Mouse (Mus musculus) forebrain, embryonic 13.5 days (tissue): ENCODE measurements around the gene Pi4kb. TPM values are rescaled to one million over a fixed set of nuclear protein-coding genes. Genes with fewer than 3 reads are reported as not detected.
A peak's percentile ranks its signal among the peaks of the same experiment; 100 is the strongest.
"Not testable (repeated sequence)": the region's sequence is repeated elsewhere in the genome, so short reads cannot be mapped to it uniquely, and the experiment has no call there.

Source experiments
- ATAC-seq: fragments of 200-750 bp; cut with Nextera tagmentation; 2 replicates; pipeline ENCODE4 v1.8.0; 2017
- H3K27ac ChIP-seq: fragments of 300-500 bp; sonication (generic); 2 replicates; pipeline ENCODE4 v1.5.1; 2015; ENCODE audit warnings: inconsistent platforms, mild to moderate bottlenecking, moderate library complexity
- H3K27me3 ChIP-seq: fragments of 300-500 bp; sonication (generic); 2 replicates; pipeline ENCODE4 v1.6.1; 2015; ENCODE audit warnings: mild to moderate bottlenecking, inconsistent platforms
- H3K36me3 ChIP-seq: fragments of 300-500 bp; sonication (generic); 2 replicates; pipeline ENCODE4 v1.6.1; 2015; ENCODE audit warnings: mild to moderate bottlenecking, inconsistent platforms; ENCODE audit not compliant: poor library complexity, severe bottlenecking
- H3K4me1 ChIP-seq: fragments of 300-500 bp; sonication (generic); 2 replicates; pipeline ENCODE4 v1.6.1; 2015; ENCODE audit warnings: inconsistent platforms
- H3K4me2 ChIP-seq: fragments of 300-500 bp; sonication (generic); 2 replicates; pipeline ENCODE4 v1.6.1; 2015; ENCODE audit warnings: inconsistent platforms, mild to moderate bottlenecking, moderate library complexity
- H3K4me3 ChIP-seq: fragments of 300-500 bp; sonication (generic); 2 replicates; pipeline ENCODE4 v1.5.1; 2015; ENCODE audit warnings: mild to moderate bottlenecking, inconsistent platforms
- H3K9ac ChIP-seq: fragments of 300-500 bp; sonication (generic); 2 replicates; pipeline ENCODE4 v1.6.1; 2015; ENCODE audit warnings: mild to moderate bottlenecking, inconsistent platforms
- H3K9me3 ChIP-seq: fragments of 300-500 bp; sonication (generic); replicated peaks from 2 replicates; pipeline ENCODE4 v1.6.1; 2016; ENCODE audit warnings: inconsistent platforms
- WGBS: fragments of 180-500 bp; shearing (Covaris S2); methylation state at CpG from one replicate; pipeline ENCODE4 v1.1.7; 2015; 5-methylcytosine and 5-hydroxymethylcytosine counted together
- polyA plus RNA-seq: library from polyadenylated mRNA; unstranded; fragments of >200 nt; fragmentation: Nextera tagmentation; extraction: Ambion mirVana; gene quantifications from 2 replicates; pipeline ENCODE4 v1.2.1, GENCODE M21; 2015

The Pi4kb gene
- polyA plus RNA-seq, 1 experiment from 2014 or later: 23.6 TPM

GRCm38 (mm10) chr3:95005651-95006050 is 31.1 kb downstream of the Pi4kb start:
- no peak overlapping the region for H3K9ac ChIP-seq
- H3K4me1 ChIP-seq: peaks cover 19% of the 10 kb centered on the region; the same call in 1 of the 2 replicates
- H3K27me3 ChIP-seq: no peaks in the 10 kb centered on the region
- no peak for ATAC-seq
- 97% methylated on average over 3 of the region's 3 CpGs for WGBS
- no peaks in the 10 kb centered on the region for H3K9me3 ChIP-seq
- peaks cover 95% of the 10 kb centered on the region for H3K36me3 ChIP-seq
- no peak overlapping the region for H3K4me2 ChIP-seq
- no peak overlapping the region for H3K4me3 ChIP-seq
- H3K27ac ChIP-seq: no peak overlapping the region

- Histone ChIP-seq H3K4me3 (no peak overlapping the region), H3K9ac (no peak overlapping the region), H3K9me3 (no peaks in the 10 kb centered on the region), H3K4me2 (no peak overlapping the region), H3K36me3 (peaks cover 94% of the 10 kb centered on the region), H3K27ac (0 out of 2 replicates have a peak overlapping the region, but pooled peaks have one; percentile 53), H3K27me3 (no peaks in the 10 kb centered on the region), H3K4me1 (peaks cover 15% of the 10 kb centered on the region; the same call in 1 of the 2 replicates)
- 0 out of 2 replicates have a peak, but pooled peaks have one; percentile 6 for ATAC-seq
- WGBS: 88% methylated on average over 9 of the region's 9 CpGs
These were observed 33.2 kb downstream of the Pi4kb start for GRCm38 (mm10) chr3:95007706-95008105.

- H3K27ac ChIP-seq: no peak overlapping the region
- WGBS: 88% methylated on average over 7 of the region's 7 CpGs
- H3K4me3 ChIP-seq: no peak overlapping the region
- H3K9ac ChIP-seq: no peak overlapping the region
- no peak overlapping the region for H3K4me2 ChIP-seq
- no peaks in the 10 kb centered on the region for H3K9me3 ChIP-seq
- no peaks in the 10 kb centered on the region for H3K27me3 ChIP-seq
- peaks cover 70% of the 10 kb centered on the region for H3K36me3 ChIP-seq
- H3K4me1 ChIP-seq: peaks cover 32% of the 10 kb centered on the region
- no peak for ATAC-seq
These were observed 35.9 kb downstream of the Pi4kb start for GRCm38 (mm10) chr3:95010396-95010795.

- peak overlapping the region; percentile 82 for H3K4me3 ChIP-seq
- no peak for ATAC-seq
These were observed 38.5 kb downstream of the Pi4kb start for GRCm38 (mm10) chr3:95012982-95013381.

GRCm38 (mm10) chr3:95013699-95014427 is 39.3 kb downstream of the Pi4kb start:
- peak overlapping the region; percentile 96 for H3K4me2 ChIP-seq
- ATAC-seq: no peak
- no peak overlapping the region; the same call in 1 of the 2 replicates for H3K27ac ChIP-seq
- H3K9ac ChIP-seq: peak overlapping the region; percentile 86
- no peaks in the 10 kb centered on the region for H3K27me3 ChIP-seq
- H3K4me3 ChIP-seq: peak overlapping the region; percentile 82
- H3K4me1 ChIP-seq: peaks cover 27% of the 10 kb centered on the region
- peaks cover 36% of the 10 kb centered on the region for H3K36me3 ChIP-seq
- WGBS: 9% methylated on average over 13 of the region's 13 CpGs
- H3K9me3 ChIP-seq: no peaks in the 10 kb centered on the region

More at GRCm38 (mm10) chr3:95012982-95013381, 38.5 kb downstream of the Pi4kb start:
- Histone ChIP-seq H3K36me3 (peaks cover 45% of the 10 kb centered on the region), H3K27ac (no peak overlapping the region), H3K4me1 (peaks cover 27% of the 10 kb centered on the region), H3K9ac (peak overlapping the region; percentile 86; the same call in 1 of the 2 replicates), H3K9me3 (no peaks in the 10 kb centered on the region), H3K27me3 (no peaks in the 10 kb centered on the region), H3K4me2 (peak overlapping the region; percentile 96)
- 89% methylated on average over 3 of the region's 3 CpGs for WGBS

GRCm38 (mm10) chr3:95014428-95015151 is 40.1 kb downstream of the Pi4kb start:
- peak; percentile 1 for ATAC-seq
- peaks cover 27% of the 10 kb centered on the region for H3K4me1 ChIP-seq
- no peaks in the 10 kb centered on the region for H3K27me3 ChIP-seq
- peak overlapping the region; percentile 86 for H3K9ac ChIP-seq
- under 1% methylated on average over 31 of the region's 44 CpGs for WGBS
- H3K27ac ChIP-seq: peak overlapping the region; percentile 76
- peak overlapping the region; percentile 96 for H3K4me2 ChIP-seq
- no peaks in the 10 kb centered on the region for H3K9me3 ChIP-seq
- peaks cover 29% of the 10 kb centered on the region for H3K36me3 ChIP-seq
- H3K4me3 ChIP-seq: peak overlapping the region; percentile 82

GRCm38 (mm10) chr3:95015337-95015872 is 40.9 kb downstream of the Pi4kb start, which contains the start of gene Zfp687:
TSS of gene Zfp687 (minus strand) at chr3:95015448.
- under 1% methylated on average over 35 of the region's 37 CpGs for WGBS
- Histone ChIP-seq H3K27me3 (no peaks in the 10 kb centered on the region), H3K27ac (peak within 1 kb of the TSS; percentile 94), H3K36me3 (peaks cover 21% of the 10 kb centered on the region), H3K4me3 (peak within 1 kb of the TSS; percentile 82), H3K4me1 (peaks cover 27% of the 10 kb centered on the region), H3K9ac (peak within 1 kb of the TSS; percentile 86), H3K9me3 (no peaks in the 10 kb centered on the region), H3K4me2 (peak within 1 kb of the TSS; percentile 96)
- peak; percentile 99 for ATAC-seq

- peak overlapping the region; percentile 82 for H3K4me3 ChIP-seq
- H3K27me3 ChIP-seq: no peaks in the 10 kb centered on the region
- peak overlapping the region; percentile 83 for H3K4me2 ChIP-seq
- WGBS: 0% methylated on average over 40 of the region's 40 CpGs
- peak; percentile 68 for ATAC-seq
- peak overlapping the region; percentile 94 for H3K27ac ChIP-seq
- H3K9ac ChIP-seq: peak overlapping the region; percentile 71
- no peaks in the 10 kb centered on the region for H3K9me3 ChIP-seq
- peaks cover 27% of the 10 kb centered on the region for H3K4me1 ChIP-seq
- H3K36me3 ChIP-seq: peaks cover 15% of the 10 kb centered on the region
These were observed 41.5 kb downstream of the Pi4kb start for GRCm38 (mm10) chr3:95015891-95016531.

- Histone ChIP-seq H3K27me3 (no peaks in the 10 kb centered on the region), H3K36me3 (peaks cover 9% of the 10 kb centered on the region), H3K4me2 (peak overlapping the region; percentile 83), H3K9ac (peak overlapping the region; percentile 71), H3K27ac (peak overlapping the region; percentile 94), H3K4me3 (peak overlapping the region; percentile 82), H3K9me3 (no peaks in the 10 kb centered on the region), H3K4me1 (peaks cover 27% of the 10 kb centered on the region)
- WGBS: 4% methylated on average over 21 of the region's 21 CpGs
- no peak for ATAC-seq
These were observed 42.1 kb downstream of the Pi4kb start for GRCm38 (mm10) chr3:95016532-95017056.

GRCm38 (mm10) chr3:95018741-95019140 is 44.2 kb downstream of the Pi4kb start:
- Histone ChIP-seq H3K27ac (no peak overlapping the region), H3K9ac (no peak overlapping the region), H3K27me3 (no peaks in the 10 kb centered on the region), H3K36me3 (no peaks in the 10 kb centered on the region), H3K4me3 (no peak overlapping the region), H3K4me2 (no peak overlapping the region), H3K4me1 (peaks cover 16% of the 10 kb centered on the region), H3K9me3 (no peaks in the 10 kb centered on the region)
- WGBS: 87% methylated on average over 2 of the region's 2 CpGs
- ATAC-seq: no peak

GRCm38 (mm10) chr3:95020956-95021355 is 46.4 kb downstream of the Pi4kb start:
- H3K4me1 ChIP-seq: peaks cover 18% of the 10 kb centered on the region
- not testable (repeated sequence) for H3K36me3 ChIP-seq, H3K9me3 ChIP-seq, H3K4me3 ChIP-seq, ATAC-seq, H3K27me3 ChIP-seq, H3K27ac ChIP-seq, H3K4me2 ChIP-seq, H3K9ac ChIP-seq
- 93% methylated on average over 5 of the region's 5 CpGs for WGBS
